ENCODE assay signal across 11 mouse cellular contexts in the genomic region with DNA sequence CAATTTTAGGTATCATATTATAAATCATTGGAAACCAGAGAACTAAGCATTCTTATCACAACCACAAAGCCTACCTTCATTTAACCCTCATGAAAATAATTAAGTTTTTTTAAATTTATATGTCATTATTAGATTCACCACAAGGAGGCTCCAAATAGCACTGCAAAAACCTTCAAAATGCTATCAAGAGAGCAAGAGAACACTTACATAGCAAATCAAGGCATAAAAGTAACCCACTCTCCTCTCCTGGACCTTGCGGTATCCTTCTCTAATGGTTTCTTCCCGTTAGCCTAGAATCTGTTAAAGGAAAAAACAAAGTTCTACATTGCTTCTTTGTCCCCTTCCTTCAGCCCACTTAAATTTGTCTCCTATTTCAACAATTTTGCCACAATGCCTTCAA. TPM values are rescaled to one million over a fixed set of nuclear protein-coding genes. Genes with fewer than 3 reads are reported as not detected.
A peak's percentile ranks its signal among the peaks of the same experiment; 100 is the strongest.
DNase-seq lines count a peak whose midpoint lies in the region; ATAC-seq and TF ChIP-seq lines count a peak whose summit lies in the region.
"Had no signal": no experiment of that assay in that cellular context is flagged by ENCODE, and none has a peak within 500 bp of the region (broad histone marks: within the 10 kb centered on the region; RNA-seq: fewer than 3 reads in every experiment).

No protein-coding gene starts in this region.

- no peak overlapping the region for H3K9ac ChIP-seq in midbrain, embryonic 14.5 days (replicated peaks; ENCODE audit: low read length)
- H3K9ac ChIP-seq: hindbrain, embryonic 15.5 days; midbrain, embryonic 15.5 days had no signal

- no peaks in the 10 kb centered on the region for H3K4me1 ChIP-seq in midbrain, embryonic 14.5 days (ENCODE audit: control insufficient read depth, insufficient read depth, low read length)
- no peaks in the 10 kb centered on the region for H3K4me1 ChIP-seq in midbrain, embryonic 10.5 days
- H3K4me1 ChIP-seq: hindbrain, embryonic 15.5 days; midbrain, embryonic 15.5 days had no signal

- no peaks in the 10 kb centered on the region for H3K9me3 ChIP-seq in midbrain, embryonic 14.5 days (ENCODE audit: control insufficient read depth, low read length)
- H3K9me3 ChIP-seq in midbrain, embryonic 10.5 days (replicated peaks), result no peaks in the 10 kb centered on the region
- H3K9me3 ChIP-seq: G1E; hindbrain, embryonic 15.5 days; midbrain, embryonic 15.5 days had no signal

- peak; percentile 73 for TF ChIP-seq CTCF in gastrocnemius, adult 2 months (IDR thresholded peaks at IDR 0.05)

- no peak overlapping the region for H3K27ac ChIP-seq in gastrocnemius, adult 2 months
- no peak overlapping the region for H3K27ac ChIP-seq in midbrain, embryonic 14.5 days (replicated peaks; ENCODE audit: low read depth, low read length)
- no peak overlapping the region for H3K27ac ChIP-seq in midbrain, embryonic 10.5 days (replicated peaks)
- H3K27ac ChIP-seq: hindbrain, embryonic 15.5 days; midbrain, embryonic 15.5 days had no signal

- no peak for ATAC-seq in midbrain, embryonic 14.5 days (ENCODE audit: low FRiP score, low TSS enrichment)
- ATAC-seq: midbrain, embryonic 15.5 days had no signal

- H3K27me3 ChIP-seq in midbrain, embryonic 14.5 days (ENCODE audit: control insufficient read depth, insufficient read depth, low read length), result no peaks in the 10 kb centered on the region
- H3K27me3 ChIP-seq in midbrain, embryonic 10.5 days (ENCODE audit: low read depth, poor library complexity, severe bottlenecking), result no peaks in the 10 kb centered on the region
- H3K27me3 ChIP-seq: hindbrain, embryonic 15.5 days; midbrain, embryonic 15.5 days had no signal

- no peak overlapping the region for H3K4me2 ChIP-seq in midbrain, embryonic 14.5 days (ENCODE audit: low read length)
- H3K4me2 ChIP-seq: hindbrain, embryonic 15.5 days; midbrain, embryonic 15.5 days had no signal

- intact Hi-C loops in gastrocnemius, adult 2 months (cut with DNase I), result no loop called here

- 58% methylated on average over 2 of the region's 2 CpGs for WGBS in midbrain, embryonic 14.5 days
- WGBS in midbrain, embryonic 10.5 days, result 77% methylated on average over 2 of the region's 2 CpGs

- H3K36me3 ChIP-seq in midbrain, embryonic 14.5 days (ENCODE audit: control insufficient read depth, insufficient read depth, low read length), result no peaks in the 10 kb centered on the region
- H3K36me3 ChIP-seq in midbrain, embryonic 10.5 days, result no peaks in the 10 kb centered on the region
- H3K36me3 ChIP-seq: hindbrain, embryonic 15.5 days; midbrain, embryonic 15.5 days had no signal

- DNase-seq in gastrocnemius, adult 2 months, result no peak
- DNase-seq in gastrocnemius, postnatal 25 days, result no peak
- peak; percentile 73 for DNase-seq in midbrain, embryonic 14.5 days
- DNase-seq in midbrain, embryonic 10.5 days (ENCODE audit: low spot score), result no peak
- DNase-seq in embryo, embryonic 9.5 days (ENCODE audit: extremely low spot score), result peak; percentile 6
- peak; percentile 8 for DNase-seq in telencephalon, adult 2 months (ENCODE audit: low read depth, low spot score)
- no peak for DNase-seq in cerebellum, adult 11 months
- DNase-seq in right cerebral cortex, postnatal 14 days, result no peak

- H3K4me3 ChIP-seq in gastrocnemius, adult 2 months, result no peak overlapping the region
- no peak overlapping the region for H3K4me3 ChIP-seq in midbrain, embryonic 14.5 days (replicated peaks; ENCODE audit: low read depth, low read length)
- no peak overlapping the region for H3K4me3 ChIP-seq in midbrain, embryonic 10.5 days
- H3K4me3 ChIP-seq: hindbrain, embryonic 15.5 days; midbrain, embryonic 15.5 days had no signal

RNA-seq across cellular contexts. Expression of gene Shld2, which starts 37.0 kb away (rescaled TPM):
- total RNA-seq in gastrocnemius, adult 2 months (2021), result 10 to 100 TPM; 10.7 to 11.8 TPM
- total RNA-seq in gastrocnemius, postnatal 25 days (2021), result 1 to 10 TPM; 8.6 to 9.0 TPM
- 6.5 and 8.1 TPM in 2 replicates for polyA plus RNA-seq in midbrain, embryonic 14.5 days (2014; fragmentation: Nextera tagmentation; extraction: Ambion mirVana)
- 6.6 and 7.1 TPM in 2 replicates for polyA plus RNA-seq in midbrain, embryonic 10.5 days (2016; fragmentation: Nextera tagmentation; extraction: Ambion mirVana)

RNA-seq across cellular contexts. Expression of gene Glud1, which starts 37.2 kb away (rescaled TPM):
- total RNA-seq in gastrocnemius, adult 2 months (2021), result 100 to 1,000 TPM; 112 to 139 TPM
- 100 to 1,000 TPM; 124 to 137 TPM for total RNA-seq in gastrocnemius, postnatal 25 days (2021)
- polyA plus RNA-seq in midbrain, embryonic 14.5 days (2014; fragmentation: Nextera tagmentation; extraction: Ambion mirVana), result 95.7 and 109 TPM in 2 replicates
- 75.5 and 79.6 TPM in 2 replicates for polyA plus RNA-seq in midbrain, embryonic 10.5 days (2016; fragmentation: Nextera tagmentation; extraction: Ambion mirVana)

RNA-seq across cellular contexts. Expression of gene Syt15, which starts 53.9 kb away (rescaled TPM):
- under 1 TPM; 0.47 to 0.71 TPM for total RNA-seq in gastrocnemius, adult 2 months (2021)
- under 1 TPM; 0.51 to 0.67 TPM for total RNA-seq in gastrocnemius, postnatal 25 days (2021)
- polyA plus RNA-seq in midbrain, embryonic 14.5 days (2014; fragmentation: Nextera tagmentation; extraction: Ambion mirVana), result 0.28 and 0.42 TPM in 2 replicates
- 0.11 and 0.37 TPM in 2 replicates for polyA plus RNA-seq in midbrain, embryonic 10.5 days (2016; fragmentation: Nextera tagmentation; extraction: Ambion mirVana)
- polyA plus RNA-seq: G1E had no signal

Comparison
In these comparisons a context has a peak if more than half of its experiments do, and no peak if none do; other contexts are left out.
1. DNase-seq: peak in midbrain, embryonic 14.5 days (single experiment), embryo, embryonic 9.5 days (single experiment) and telencephalon, adult 2 months (single experiment); none in gastrocnemius, adult 2 months (single experiment), gastrocnemius, postnatal 25 days (single experiment), midbrain, embryonic 10.5 days (single experiment), cerebellum, adult 11 months (single experiment) and right cerebral cortex, postnatal 14 days (single experiment).